Mouse (Mus musculus): ENCODE data around the gene Ccdc121. TPM values are rescaled to one million over a fixed set of nuclear protein-coding genes. Genes with fewer than 3 reads are reported as not detected.

Gene Ccdc121
- polyA plus RNA-seq (2017; shearing (Covaris generic)), result not detected

DNA sequence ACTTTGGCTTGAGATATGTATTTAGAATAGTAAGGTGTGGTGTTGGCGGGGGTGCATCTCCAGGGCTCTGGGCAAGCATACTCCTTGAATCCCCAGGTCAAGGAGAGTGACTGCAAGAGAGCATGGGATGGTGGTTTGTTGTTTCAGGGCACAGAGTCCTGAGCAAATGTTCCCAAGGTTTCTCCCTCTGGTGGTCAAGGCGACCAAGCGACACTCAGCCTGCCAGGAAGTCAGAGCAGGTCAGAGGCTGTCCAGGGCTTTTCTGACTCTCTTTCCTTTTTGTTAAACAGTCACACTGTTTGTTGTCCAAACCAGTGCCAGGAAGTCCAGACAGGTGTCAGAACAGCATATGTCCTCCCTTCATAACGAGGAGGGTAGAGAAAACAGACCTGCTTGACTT lies at the start of gene Ccdc121:
TSS of gene Ccdc121 (minus strand) at position 145 of the 400 bp plus-strand sequence.

Other genes with a start within 250 kb of the Ccdc121 start
- gene Cnih3, start 158.8 kb downstream of the Ccdc121 start, polyA plus RNA-seq (2017; shearing (Covaris generic)), result 0.22 TPM
- 1.6 TPM for gene Dnah14, start 65.1 kb upstream of the Ccdc121 start, polyA plus RNA-seq (2017; shearing (Covaris generic))

Data from effector memory CD4-positive, alpha-beta T cell, adult 7 months (primary cell).